Mouse (Mus musculus): ENCODE measurements around the gene Ppm1a. TPM values are rescaled to one million over a fixed set of nuclear protein-coding genes. Genes with fewer than 3 reads are reported as not detected.

Gene Ppm1a
- total RNA-seq, 1 experiment = 121 TPM

DNA sequence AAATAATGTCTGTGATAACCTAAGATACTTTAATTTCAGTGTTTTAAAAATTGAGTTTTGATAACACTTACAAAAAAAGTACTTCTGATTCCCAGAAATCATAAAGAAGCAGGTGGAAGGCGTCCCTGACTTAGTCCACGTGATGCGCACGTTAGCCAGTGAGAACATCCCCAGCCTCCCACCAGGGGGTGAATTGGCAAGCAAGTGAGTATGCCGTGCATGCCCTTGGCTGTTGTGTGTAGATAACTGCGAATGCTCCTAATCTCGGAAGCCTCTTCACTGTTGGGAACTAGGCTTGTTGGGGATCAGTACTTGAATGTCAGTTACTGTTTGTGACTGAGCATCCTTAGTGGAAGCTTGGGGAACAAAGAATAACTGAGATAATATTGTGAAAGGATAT lies 33.3 kb downstream of the Ppm1a start:
- DNase-seq (ENCODE audit: low read depth, low spot score) = peak; percentile 19
- Histone ChIP-seq H3K4me3 (ENCODE audit: insufficient read depth in 1 of 2, low read depth in 1 of 2, low read length in 2 of 2, poor library complexity in 1 of 2, severe bottlenecking in 1 of 2) (no peak overlapping the region), H3K4me1 (ENCODE audit: control insufficient read depth in 2 of 2, insufficient read depth in 2 of 2, low read length in 2 of 2, poor library complexity in 1 of 2) (peaks cover 0 to 4% of the 10 kb centered on the region in 2 experiments; a peak in 1 of 4 replicates), H3K9me3 (ENCODE audit: control insufficient read depth, insufficient read depth, low read depth, low read length) (no peaks in the 10 kb centered on the region), H3K36me3 (ENCODE audit: control insufficient read depth, insufficient read depth, low read length, poor library complexity, severe bottlenecking) (peaks cover 19% of the 10 kb centered on the region), H3K9ac (ENCODE audit: insufficient read depth, low read depth, low read length, poor library complexity, severe bottlenecking) (no peak overlapping the region), H3K27ac (ENCODE audit: insufficient read depth, low read depth, low read length, poor library complexity, severe bottlenecking) (no peak overlapping the region)
- TF ChIP-seq HCFC1 (IDR thresholded peaks at IDR 0.05; ENCODE audit: borderline replicate concordance, insufficient read depth, low read length) (no peak), CHD2 (IDR thresholded peaks at IDR 0.05; ENCODE audit: low read depth, low read length) (no peak), MAFK (IDR thresholded peaks at IDR 0.05; ENCODE audit: insufficient read depth, low read depth, low read length) (no peak)
- in situ Hi-C loops (cut with MboI; ENCODE audit: low sequenced_read_pairs in 2 of 2, unreplicated experiment in 2 of 2) = no loop called here

DNA sequence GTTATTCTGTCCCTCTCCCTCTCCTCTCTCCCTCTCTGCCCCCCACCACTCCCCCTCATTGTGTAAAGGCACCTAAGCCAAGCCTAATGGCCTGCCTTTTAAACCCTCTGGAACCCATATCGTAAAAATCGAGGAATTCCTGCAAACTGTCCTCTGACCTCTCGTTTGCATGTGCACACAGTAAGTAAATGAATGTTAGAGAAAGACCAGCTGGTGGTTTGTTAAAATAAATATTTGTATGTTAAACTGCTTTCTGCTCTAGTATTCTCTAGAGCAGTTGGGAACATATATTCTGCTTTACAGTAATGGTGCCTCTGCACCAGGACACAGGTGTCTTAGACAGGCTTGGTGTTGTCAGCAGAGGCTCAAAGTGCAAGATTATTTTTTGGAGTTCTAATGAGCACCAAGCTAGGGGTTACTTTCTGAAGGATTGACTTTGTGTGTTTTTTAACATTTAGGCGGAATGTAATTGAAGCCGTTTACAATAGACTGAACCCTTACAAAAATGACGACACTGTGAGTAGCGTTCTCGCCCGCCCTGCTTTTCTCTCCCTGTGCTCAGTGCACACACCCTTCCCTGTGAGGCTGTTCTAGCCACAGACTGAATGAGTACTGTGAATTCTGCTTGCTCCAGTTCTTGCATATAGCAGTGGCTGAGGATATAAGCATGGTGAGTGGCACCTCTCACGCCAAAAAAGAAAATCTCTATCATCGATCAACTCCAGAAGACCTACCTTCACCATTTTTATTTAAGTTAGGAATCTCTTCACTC lies 35.3 kb downstream of the Ppm1a start:
- Histone ChIP-seq H3K4me3 (ENCODE audit: insufficient read depth in 1 of 2, low read depth in 1 of 2, low read length in 2 of 2, poor library complexity in 1 of 2, severe bottlenecking in 1 of 2) (no peak overlapping the region), H3K27ac (ENCODE audit: insufficient read depth, low read depth, low read length, poor library complexity, severe bottlenecking) (no peak overlapping the region), H3K36me3 (ENCODE audit: control insufficient read depth, insufficient read depth, low read length, poor library complexity, severe bottlenecking) (peaks cover 17% of the 10 kb centered on the region), H3K9me3 (ENCODE audit: control insufficient read depth, insufficient read depth, low read depth, low read length) (no peaks in the 10 kb centered on the region), H3K9ac (ENCODE audit: insufficient read depth, low read depth, low read length, poor library complexity, severe bottlenecking) (no peak overlapping the region), H3K4me1 (ENCODE audit: control insufficient read depth in 2 of 2, insufficient read depth in 2 of 2, low read length in 2 of 2, poor library complexity in 1 of 2) (peaks cover 0 to 4% of the 10 kb centered on the region in 2 experiments; a peak in 1 of 4 replicates)
- TF ChIP-seq MAFK (IDR thresholded peaks at IDR 0.05; ENCODE audit: insufficient read depth, low read depth, low read length) = no peak
- TF ChIP-seq ZNF384 (IDR thresholded peaks at IDR 0.05; ENCODE audit: low read depth, low read length) = no peak
- TF ChIP-seq HCFC1 (IDR thresholded peaks at IDR 0.05; ENCODE audit: borderline replicate concordance, insufficient read depth, low read length) = no peak
- TF ChIP-seq ZC3H11A (IDR thresholded peaks at IDR 0.05; ENCODE audit: borderline replicate concordance, low read depth, low read length) = no peak
- TF ChIP-seq CHD2 (IDR thresholded peaks at IDR 0.05; ENCODE audit: low read depth, low read length) = no peak
- no peak for DNase-seq (ENCODE audit: low read depth, low spot score)
- in situ Hi-C loops (cut with MboI; ENCODE audit: low sequenced_read_pairs in 2 of 2, unreplicated experiment in 2 of 2) = no loop called here

DNA sequence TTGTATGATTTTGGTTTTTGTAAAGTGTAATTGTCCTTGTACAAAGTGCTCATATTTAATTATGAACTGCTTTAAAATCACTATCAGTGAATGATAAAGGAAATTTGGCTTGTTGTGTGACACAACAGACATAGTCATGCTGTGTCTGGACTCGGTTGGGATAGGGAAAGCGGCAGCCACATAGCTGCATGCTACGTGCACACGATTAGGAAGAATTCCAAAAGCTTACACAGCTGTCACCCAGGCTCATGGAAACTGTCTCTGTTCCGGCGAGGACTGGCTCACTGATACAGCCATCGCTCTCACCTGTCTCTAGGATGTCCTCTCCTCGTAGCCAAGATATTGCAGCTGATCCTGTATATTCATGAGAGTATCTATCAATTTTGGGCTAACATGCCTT lies 36.7 kb downstream of the Ppm1a start:
- TF ChIP-seq CHD2 (IDR thresholded peaks at IDR 0.05; ENCODE audit: low read depth, low read length) = no peak
- TF ChIP-seq MAFK (IDR thresholded peaks at IDR 0.05; ENCODE audit: insufficient read depth, low read depth, low read length) = no peak
- TF ChIP-seq ZC3H11A (IDR thresholded peaks at IDR 0.05; ENCODE audit: borderline replicate concordance, low read depth, low read length) = no peak
- no peak for TF ChIP-seq ZNF384 (IDR thresholded peaks at IDR 0.05; ENCODE audit: low read depth, low read length)
- no peak for TF ChIP-seq HCFC1 (IDR thresholded peaks at IDR 0.05; ENCODE audit: borderline replicate concordance, insufficient read depth, low read length)
- in situ Hi-C loops (cut with MboI; ENCODE audit: low sequenced_read_pairs in 2 of 2, unreplicated experiment in 2 of 2) = no loop called here
- H3K9ac ChIP-seq (ENCODE audit: insufficient read depth, low read depth, low read length, poor library complexity, severe bottlenecking) = no peak overlapping the region
- H3K4me3 ChIP-seq (ENCODE audit: insufficient read depth in 1 of 2, low read depth in 1 of 2, low read length in 2 of 2, poor library complexity in 1 of 2, severe bottlenecking in 1 of 2) = no peak overlapping the region
- DNase-seq (ENCODE audit: low read depth, low spot score) = no peak
- H3K36me3 ChIP-seq (ENCODE audit: control insufficient read depth, insufficient read depth, low read length, poor library complexity, severe bottlenecking) = peaks cover 17% of the 10 kb centered on the region
- H3K9me3 ChIP-seq (ENCODE audit: control insufficient read depth, insufficient read depth, low read depth, low read length) = no peaks in the 10 kb centered on the region
- H3K27ac ChIP-seq (ENCODE audit: insufficient read depth, low read depth, low read length, poor library complexity, severe bottlenecking) = no peak overlapping the region
- peaks cover 0 to 1% of the 10 kb centered on the region in 2 experiments; a peak in 1 of 4 replicates for H3K4me1 ChIP-seq (ENCODE audit: control insufficient read depth in 2 of 2, insufficient read depth in 2 of 2, low read length in 2 of 2, poor library complexity in 1 of 2)

DNA sequence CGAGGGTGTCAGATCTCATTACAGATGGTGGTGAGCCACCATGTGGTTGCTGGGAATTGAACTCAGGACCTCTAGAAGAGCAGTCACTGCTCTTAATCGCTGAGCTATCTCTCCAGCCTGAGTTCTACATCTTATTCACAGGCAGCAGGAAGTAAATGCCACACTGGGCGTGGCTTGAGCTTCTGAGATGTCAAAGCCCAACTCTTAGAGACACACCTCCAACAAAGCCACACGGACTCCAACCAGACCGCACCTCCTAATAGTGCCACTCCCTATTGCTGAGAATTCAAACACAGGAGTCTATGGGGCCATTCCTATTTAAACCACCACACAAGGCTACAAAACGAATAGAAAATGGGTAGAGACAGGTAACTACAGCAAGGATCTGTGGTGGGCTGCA lies 52.5 kb downstream of the Ppm1a start:
- in situ Hi-C loops (cut with MboI; ENCODE audit: low sequenced_read_pairs in 2 of 2, unreplicated experiment in 2 of 2) = no loop called here
- Histone ChIP-seq H3K36me3 (ENCODE audit: control insufficient read depth, insufficient read depth, low read length, poor library complexity, severe bottlenecking) (no peaks in the 10 kb centered on the region), H3K4me3 (ENCODE audit: insufficient read depth in 1 of 2, low read depth in 1 of 2, low read length in 2 of 2, poor library complexity in 1 of 2, severe bottlenecking in 1 of 2) (no peak overlapping the region), H3K9ac (ENCODE audit: insufficient read depth, low read depth, low read length, poor library complexity, severe bottlenecking) (no peak overlapping the region), H3K4me1 (ENCODE audit: control insufficient read depth in 2 of 2, insufficient read depth in 2 of 2, low read length in 2 of 2, poor library complexity in 1 of 2) (no peaks in the 10 kb centered on the region), H3K27ac (ENCODE audit: insufficient read depth, low read depth, low read length, poor library complexity, severe bottlenecking) (no peak overlapping the region), H3K9me3 (ENCODE audit: control insufficient read depth, insufficient read depth, low read depth, low read length) (no peaks in the 10 kb centered on the region)
- TF ChIP-seq MAFK (IDR thresholded peaks at IDR 0.05; ENCODE audit: insufficient read depth, low read depth, low read length) (no peak), CHD2 (IDR thresholded peaks at IDR 0.05; ENCODE audit: low read depth, low read length) (no peak), ZC3H11A (IDR thresholded peaks at IDR 0.05; ENCODE audit: borderline replicate concordance, low read depth, low read length) (no peak), HCFC1 (IDR thresholded peaks at IDR 0.05; ENCODE audit: borderline replicate concordance, insufficient read depth, low read length) (no peak)
- DNase-seq (ENCODE audit: low read depth, low spot score) = no peak

Measured in ES-E14 (cell line).